Mouse (Mus musculus): ENCODE results near the gene Arid5b.

GRCm38 (mm10) chr10:68325378-68325777, 46.8 kb upstream of the Arid5b start:
- TF ChIP-seq POLR2A (IDR thresholded peaks at IDR 0.05; ENCODE audit: control insufficient read depth, extremely low read depth, insufficient read depth, low read length, poor library complexity) (no peak), CTCF (IDR thresholded peaks at IDR 0.05; ENCODE audit: borderline replicate concordance, control insufficient read depth, extremely low read depth, insufficient read depth, low read length, poor library complexity) (no peak)
